Mouse (Mus musculus): ENCODE data around the gene Fpgs. TPM values are rescaled to one million over a fixed set of nuclear protein-coding genes. Genes with fewer than 3 reads are reported as not detected.

The Fpgs gene
- polyA plus RNA-seq, 1 experiment from 2014 or later = 31.1 TPM

DNA sequence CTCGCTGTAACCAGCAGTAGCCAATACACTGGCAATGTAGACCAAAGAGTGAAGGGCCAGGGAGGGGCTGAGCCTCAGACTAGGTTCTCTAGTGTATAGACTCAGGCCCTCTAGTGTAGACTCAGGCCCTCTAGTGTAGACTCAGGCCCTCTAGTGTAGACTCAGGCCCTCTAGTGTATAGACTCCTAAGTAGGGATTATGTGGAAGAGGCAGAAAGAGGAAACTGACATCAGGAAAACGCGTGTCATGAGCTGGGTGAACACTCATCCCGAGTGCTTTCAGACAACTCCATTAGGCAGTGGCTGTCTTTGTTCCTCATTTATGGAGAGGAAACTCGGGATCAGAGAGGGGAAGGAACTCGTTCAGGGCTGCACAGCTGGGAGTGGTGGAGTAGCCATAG, 33.1 kb upstream of the Fpgs start:
- WGBS = 63% methylated on average over 6 of the region's 6 CpGs

DNA sequence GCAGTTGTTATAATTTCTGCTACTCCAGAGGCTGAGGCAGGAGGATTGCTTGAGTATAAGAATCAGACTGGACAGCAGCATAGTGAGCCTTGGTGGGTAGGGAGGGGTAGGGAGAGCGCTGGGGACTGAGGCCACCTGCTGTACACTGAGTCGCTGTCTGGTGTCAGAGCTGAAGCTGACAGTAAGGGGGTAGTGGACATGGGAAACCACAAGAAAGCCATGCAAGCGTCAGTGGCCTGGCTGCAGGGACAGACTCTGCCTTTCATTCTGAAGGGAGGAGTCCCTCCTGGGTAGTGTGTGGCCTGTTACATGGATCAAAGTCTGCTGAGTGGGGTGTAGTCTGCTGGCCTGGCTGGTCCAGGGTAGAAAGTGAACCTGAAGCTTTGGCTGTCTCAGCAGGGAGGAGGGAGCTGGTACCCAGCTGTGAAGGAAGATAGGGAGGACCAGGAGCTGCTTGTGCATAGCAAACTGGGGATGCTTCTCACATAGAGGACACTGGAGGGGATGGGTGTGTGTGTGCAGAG, 32.4 kb upstream of the Fpgs start:
- no peaks in the 10 kb centered on the region for H3K36me3 ChIP-seq
- no peak overlapping the region for H3K9ac ChIP-seq
- no peak overlapping the region for H3K4me3 ChIP-seq
- H3K4me2 ChIP-seq (replicated peaks) = no peak overlapping the region
- H3K4me1 ChIP-seq = peaks cover 33% of the 10 kb centered on the region
- ATAC-seq (ENCODE audit: insufficient number of reproducible peaks, insufficient read depth, low FRiP score, low TSS enrichment) = no peak
- H3K27ac ChIP-seq = 0 out of 2 replicates have a peak overlapping the region, but pooled peaks have one; percentile 36
- H3K27me3 ChIP-seq = peaks cover 8% of the 10 kb centered on the region; the same call in 1 of the 2 replicates
- WGBS = 50% methylated on average over 3 of the region's 3 CpGs
- no peaks in the 10 kb centered on the region for H3K9me3 ChIP-seq

More for the DNA sequence above, 33.1 kb upstream of the Fpgs start:
- Histone ChIP-seq H3K4me1 (peaks cover 33% of the 10 kb centered on the region), H3K36me3 (no peaks in the 10 kb centered on the region), H3K27ac (0 out of 2 replicates have a peak overlapping the region, but pooled peaks have one; percentile 36), H3K9me3 (no peaks in the 10 kb centered on the region), H3K27me3 (peaks cover 14% of the 10 kb centered on the region; the same call in 1 of the 2 replicates), H3K4me3 (no peak overlapping the region), H3K4me2 (replicated peaks) (no peak overlapping the region), H3K9ac (no peak overlapping the region)
- no peak for ATAC-seq (ENCODE audit: insufficient number of reproducible peaks, insufficient read depth, low FRiP score, low TSS enrichment)

DNA sequence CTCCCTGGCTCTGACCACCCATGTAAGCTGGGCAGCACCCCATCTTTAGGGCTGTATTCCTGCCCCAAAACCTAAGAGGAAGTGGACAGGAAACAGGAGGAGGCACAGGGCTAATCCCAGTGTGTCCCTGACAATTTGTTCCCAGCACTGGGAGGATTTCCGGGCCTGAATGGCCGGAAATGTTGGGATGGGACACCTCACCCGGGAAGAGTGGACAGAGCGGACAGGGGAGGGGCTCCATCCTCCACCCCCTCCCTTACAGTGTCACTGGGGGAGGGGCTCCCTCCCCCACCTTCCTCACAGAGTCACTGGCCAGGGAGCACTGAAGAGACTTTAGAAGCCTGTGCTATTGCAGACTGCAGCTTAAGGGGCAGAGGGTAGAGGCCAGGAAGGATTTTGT, 31.0 kb upstream of the Fpgs start:
- Histone ChIP-seq H3K4me2 (replicated peaks) (no peak overlapping the region), H3K9ac (no peak overlapping the region), H3K27ac (no peak overlapping the region), H3K27me3 (no peaks in the 10 kb centered on the region), H3K36me3 (no peaks in the 10 kb centered on the region), H3K4me3 (no peak overlapping the region), H3K4me1 (peaks cover 39% of the 10 kb centered on the region), H3K9me3 (no peaks in the 10 kb centered on the region)
- ATAC-seq (ENCODE audit: insufficient number of reproducible peaks, insufficient read depth, low FRiP score, low TSS enrichment) = no peak
- WGBS = 34% methylated on average over 4 of the region's 4 CpGs

DNA sequence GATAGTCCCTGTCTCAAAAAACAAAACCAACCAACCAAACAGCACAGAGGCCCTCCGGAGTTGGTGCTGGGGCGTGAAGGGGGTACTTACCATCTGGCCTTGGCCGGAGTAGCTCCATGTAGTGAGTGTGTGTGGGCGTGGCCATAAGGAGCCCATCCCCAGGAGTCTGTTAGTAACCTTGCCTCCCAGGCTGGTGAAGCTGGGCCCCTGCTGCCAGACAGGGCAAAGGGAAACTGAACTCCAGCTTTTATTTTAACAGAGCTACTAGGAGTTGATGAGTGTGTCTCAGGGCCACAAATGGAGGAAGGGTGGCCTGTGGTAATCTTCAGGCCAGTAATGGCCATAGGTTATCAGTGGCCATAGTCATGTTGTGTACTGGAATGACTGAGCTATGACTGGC, 30.5 kb upstream of the Fpgs start:
- no peaks in the 10 kb centered on the region for H3K9me3 ChIP-seq

DNA sequence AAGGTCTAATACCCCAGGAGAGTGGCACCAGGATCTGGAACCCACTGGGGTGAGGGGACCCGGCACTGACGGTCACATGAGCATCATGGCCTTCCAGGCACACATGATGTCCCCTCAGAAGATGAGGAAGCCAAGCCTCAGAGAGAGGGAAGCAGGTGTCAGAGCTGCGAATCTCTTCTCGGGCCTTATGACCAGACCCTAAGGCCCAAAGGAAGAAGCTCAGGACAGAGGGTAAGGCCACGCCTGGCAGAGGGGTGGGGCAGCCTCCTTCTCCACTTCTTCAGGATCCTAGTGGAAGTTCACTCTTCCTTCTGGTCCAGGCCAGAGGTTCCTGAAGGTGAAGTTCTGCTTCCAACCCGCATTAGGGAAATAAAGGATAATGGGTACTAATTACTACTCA, 28.8 kb upstream of the Fpgs start:
- ATAC-seq (ENCODE audit: insufficient number of reproducible peaks, insufficient read depth, low FRiP score, low TSS enrichment) = no peak
- Histone ChIP-seq H3K36me3 (no peaks in the 10 kb centered on the region), H3K27ac (no peak overlapping the region), H3K4me1 (peaks cover 54% of the 10 kb centered on the region), H3K27me3 (no peaks in the 10 kb centered on the region), H3K9me3 (no peaks in the 10 kb centered on the region), H3K9ac (no peak overlapping the region), H3K4me2 (replicated peaks) (no peak overlapping the region), H3K4me3 (no peak overlapping the region)
- 63% methylated on average over 6 of the region's 6 CpGs for WGBS

More for the DNA sequence above, 30.5 kb upstream of the Fpgs start:
- H3K4me1 ChIP-seq = peaks cover 44% of the 10 kb centered on the region
- no peak for ATAC-seq (ENCODE audit: insufficient number of reproducible peaks, insufficient read depth, low FRiP score, low TSS enrichment)
- H3K36me3 ChIP-seq = no peaks in the 10 kb centered on the region
- no peak overlapping the region for H3K4me3 ChIP-seq
- H3K4me2 ChIP-seq (replicated peaks) = no peak overlapping the region
- WGBS = 35% methylated on average over 4 of the region's 4 CpGs
- H3K9ac ChIP-seq = no peak overlapping the region
- peak overlapping the region; percentile 41; the same call in 1 of the 2 replicates for H3K27ac ChIP-seq
- no peaks in the 10 kb centered on the region for H3K27me3 ChIP-seq

DNA sequence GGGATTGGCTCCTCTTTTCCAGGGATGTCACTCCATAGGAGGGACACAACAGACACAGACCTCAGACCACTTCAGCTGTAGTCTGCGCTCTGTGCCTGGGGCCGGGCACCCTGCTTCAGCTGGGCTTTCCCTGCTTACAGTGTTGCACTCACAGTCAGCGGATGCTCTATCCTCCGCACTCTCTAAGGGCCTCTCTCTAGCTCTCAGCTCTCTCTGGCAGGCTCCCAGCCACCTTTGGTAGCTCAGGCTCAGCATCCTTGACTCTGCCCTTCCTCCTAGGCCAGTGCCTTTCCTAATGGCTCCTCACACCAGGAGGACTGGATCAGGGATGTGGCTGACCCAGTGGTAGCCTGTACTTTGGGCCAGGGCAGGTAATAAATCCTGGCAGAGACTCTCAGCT, 28.0 kb upstream of the Fpgs start:
- Histone ChIP-seq H3K9me3 (no peaks in the 10 kb centered on the region), H3K4me1 (peaks cover 54% of the 10 kb centered on the region), H3K27ac (peak overlapping the region; percentile 81), H3K36me3 (no peaks in the 10 kb centered on the region), H3K9ac (no peak overlapping the region), H3K27me3 (no peaks in the 10 kb centered on the region), H3K4me3 (no peak overlapping the region), H3K4me2 (replicated peaks) (no peak overlapping the region)
- ATAC-seq (ENCODE audit: insufficient number of reproducible peaks, insufficient read depth, low FRiP score, low TSS enrichment) = no peak
- WGBS = 51% methylated on average over 4 of the region's 4 CpGs

DNA sequence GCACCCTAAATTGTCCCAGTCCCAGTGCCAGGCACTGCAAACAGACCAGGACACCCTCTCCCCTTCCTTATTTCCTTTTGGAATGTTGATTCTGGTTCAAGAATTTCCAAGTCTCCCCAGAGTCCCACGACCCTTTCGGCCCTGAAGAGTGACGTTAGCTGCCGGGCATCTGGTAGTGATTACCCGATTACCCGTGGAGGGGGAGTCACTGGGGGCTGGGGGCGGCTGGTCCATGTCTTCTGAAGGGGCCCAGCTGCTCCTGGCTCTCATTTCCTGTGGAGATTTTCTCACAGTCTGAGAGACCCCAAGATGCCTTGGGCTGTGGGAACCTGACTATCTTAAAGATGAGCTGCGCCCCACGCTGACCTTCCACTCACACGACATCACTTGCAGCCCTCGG, 26.9 kb upstream of the Fpgs start:
- Histone ChIP-seq H3K9ac (no peak overlapping the region), H3K27me3 (no peaks in the 10 kb centered on the region), H3K36me3 (no peaks in the 10 kb centered on the region), H3K4me3 (peak overlapping the region; percentile 9; the same call in 1 of the 2 replicates), H3K27ac (peak overlapping the region; percentile 81), H3K9me3 (no peaks in the 10 kb centered on the region), H3K4me1 (peaks cover 54% of the 10 kb centered on the region), H3K4me2 (replicated peaks) (peak overlapping the region; percentile 28)
- ATAC-seq (ENCODE audit: insufficient number of reproducible peaks, insufficient read depth, low FRiP score, low TSS enrichment) = peak; percentile 54; the same call in 1 of the 2 replicates
- 13% methylated on average over 11 of the region's 11 CpGs for WGBS

DNA sequence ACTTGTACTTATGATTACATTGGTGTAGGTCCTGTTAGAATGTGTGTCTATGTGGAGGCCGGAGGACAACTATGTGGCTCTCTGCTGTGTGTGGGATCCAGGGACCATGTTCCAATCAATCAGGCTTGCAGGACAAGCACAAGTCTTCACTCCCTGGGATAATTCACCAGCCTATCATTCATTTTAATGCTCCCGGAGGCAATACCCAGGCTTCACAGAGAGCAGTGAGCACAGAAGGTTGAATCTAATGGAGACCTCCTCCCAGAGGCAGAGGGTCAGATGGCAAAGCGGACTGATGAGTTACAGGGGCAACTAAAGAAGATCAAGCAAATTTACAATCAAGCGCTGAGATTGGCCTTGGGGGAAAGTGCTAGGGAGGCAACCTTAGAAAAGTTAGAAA, 25.6 kb upstream of the Fpgs start:
- H3K27ac ChIP-seq = peak overlapping the region; percentile 81; the same call in 1 of the 2 replicates
- H3K9me3 ChIP-seq = no peaks in the 10 kb centered on the region
- H3K4me3 ChIP-seq = no peak overlapping the region
- H3K4me2 ChIP-seq (replicated peaks) = peak overlapping the region; percentile 17
- H3K36me3 ChIP-seq = no peaks in the 10 kb centered on the region
- WGBS = 50% methylated on average over 4 of the region's 4 CpGs
- H3K9ac ChIP-seq = no peak overlapping the region
- no peak for ATAC-seq (ENCODE audit: insufficient number of reproducible peaks, insufficient read depth, low FRiP score, low TSS enrichment)
- no peaks in the 10 kb centered on the region for H3K27me3 ChIP-seq
- peaks cover 47% of the 10 kb centered on the region for H3K4me1 ChIP-seq

DNA sequence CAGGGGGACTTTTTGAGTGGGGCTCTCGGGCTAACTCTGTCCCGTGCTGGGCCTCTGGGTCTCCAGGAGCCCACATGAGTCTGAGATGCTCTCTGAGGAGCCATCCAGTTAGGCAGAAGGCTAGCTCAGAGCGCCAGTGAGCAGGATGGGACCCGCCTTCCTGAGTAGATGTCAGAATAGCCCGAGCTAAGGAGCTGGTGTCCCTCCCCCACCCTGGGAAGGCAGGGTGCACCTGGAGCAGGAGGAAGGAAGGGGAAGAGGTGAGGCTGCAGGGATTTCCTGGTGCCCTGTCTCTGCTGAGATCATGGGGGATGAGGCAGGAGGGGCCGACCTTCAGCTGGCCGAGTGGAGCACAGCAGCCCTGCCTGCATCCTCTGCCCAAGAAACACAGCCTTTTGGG, 24.5 kb upstream of the Fpgs start:
- peak overlapping the region; percentile 81 for H3K27ac ChIP-seq
- H3K9ac ChIP-seq = 0 out of 2 replicates have a peak overlapping the region, but pooled peaks have one; percentile 24
- H3K9me3 ChIP-seq = no peaks in the 10 kb centered on the region
- H3K4me1 ChIP-seq = peaks cover 40% of the 10 kb centered on the region
- WGBS = 44% methylated on average over 7 of the region's 7 CpGs
- no peaks in the 10 kb centered on the region for H3K27me3 ChIP-seq
- no peak for ATAC-seq (ENCODE audit: insufficient number of reproducible peaks, insufficient read depth, low FRiP score, low TSS enrichment)
- no peaks in the 10 kb centered on the region for H3K36me3 ChIP-seq
- H3K4me2 ChIP-seq (replicated peaks) = peak overlapping the region; percentile 49
- peak overlapping the region; percentile 35 for H3K4me3 ChIP-seq

DNA sequence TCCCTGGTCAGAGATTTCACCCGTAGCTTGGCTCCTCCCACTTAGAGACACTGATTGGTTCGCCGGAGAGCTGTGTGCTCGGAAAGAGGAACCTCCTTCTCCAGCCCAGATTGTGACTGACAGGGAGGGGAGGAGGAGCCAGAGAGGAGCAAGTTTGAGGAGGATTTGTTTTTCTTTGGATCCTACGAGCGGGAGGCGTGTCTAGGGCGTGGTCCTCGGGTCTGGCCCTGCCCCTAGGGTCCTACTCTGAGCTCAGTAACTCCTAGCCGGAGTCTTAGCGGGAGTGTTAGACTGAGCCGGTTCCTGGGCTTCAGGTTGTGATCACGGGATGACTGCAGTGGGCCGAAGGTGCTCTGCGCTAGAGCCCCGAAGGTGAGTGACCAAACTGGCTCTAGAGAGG, 23.5 kb upstream of the Fpgs start:
- H3K27me3 ChIP-seq = no peaks in the 10 kb centered on the region; the same call in 1 of the 2 replicates
- no peaks in the 10 kb centered on the region for H3K36me3 ChIP-seq
- H3K9ac ChIP-seq = peak overlapping the region; percentile 39; the same call in 1 of the 2 replicates
- H3K27ac ChIP-seq = peak overlapping the region; percentile 81; the same call in 1 of the 2 replicates
- peak; percentile 92 for ATAC-seq (ENCODE audit: insufficient number of reproducible peaks, insufficient read depth, low FRiP score, low TSS enrichment)
- no peaks in the 10 kb centered on the region for H3K9me3 ChIP-seq
- peak overlapping the region; percentile 49 for H3K4me2 ChIP-seq (replicated peaks)
- 1% methylated on average over 16 of the region's 16 CpGs for WGBS
- H3K4me1 ChIP-seq = peaks cover 41% of the 10 kb centered on the region
- peak overlapping the region; percentile 35 for H3K4me3 ChIP-seq

DNA sequence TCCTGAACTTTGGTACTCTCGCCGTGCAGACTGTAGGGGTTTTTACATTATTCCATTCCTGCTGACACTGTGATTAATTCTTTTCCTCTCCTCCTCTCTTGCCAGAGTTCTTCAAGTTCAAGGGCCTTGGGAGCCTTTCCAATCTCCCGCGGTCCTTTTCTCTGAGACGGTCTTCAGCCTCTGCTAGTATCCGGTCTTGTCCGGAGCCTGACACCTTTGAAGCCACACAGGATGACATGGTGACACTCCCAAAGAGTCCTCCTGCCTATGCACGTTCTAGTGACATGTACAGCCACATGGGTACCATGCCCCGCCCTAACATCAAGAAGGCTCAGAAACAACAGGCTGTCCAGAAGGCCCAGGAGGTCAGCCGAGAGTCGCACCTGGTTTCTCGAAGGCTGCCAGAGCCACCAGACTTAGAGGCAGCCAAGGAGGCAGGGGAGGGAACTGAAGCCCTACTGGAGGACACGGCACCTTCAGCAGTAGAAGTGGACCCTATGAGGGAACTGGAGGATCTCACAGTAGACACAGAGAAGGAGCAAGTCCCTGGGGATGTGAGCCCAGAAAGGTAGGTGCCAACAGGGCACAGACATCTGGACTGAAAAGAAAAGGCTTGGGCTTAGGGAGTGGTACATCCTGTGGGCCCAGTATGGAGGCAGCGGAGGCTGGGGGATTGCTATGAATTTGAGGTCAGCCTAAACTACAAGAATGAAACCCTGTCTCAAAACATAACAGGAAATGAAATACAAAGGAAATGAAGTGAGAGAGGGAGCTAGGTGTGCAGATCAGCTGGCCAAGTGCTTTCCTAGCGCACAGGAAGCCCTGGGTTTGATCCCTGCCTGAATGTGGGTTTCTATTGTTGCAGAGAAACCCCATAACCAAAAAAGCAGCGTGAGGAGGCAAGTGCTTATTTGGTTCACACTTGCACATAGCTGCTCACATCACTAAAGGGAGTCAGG, 21.2 kb upstream of the Fpgs start:
- peaks cover 38% of the 10 kb centered on the region for H3K4me1 ChIP-seq
- no peak overlapping the region for H3K27ac ChIP-seq
- no peaks in the 10 kb centered on the region for H3K9me3 ChIP-seq
- no peak for ATAC-seq (ENCODE audit: insufficient number of reproducible peaks, insufficient read depth, low FRiP score, low TSS enrichment)
- no peak overlapping the region for H3K4me2 ChIP-seq (replicated peaks)
- no peak overlapping the region for H3K9ac ChIP-seq
- WGBS = 83% methylated on average over 16 of the region's 16 CpGs
- H3K27me3 ChIP-seq = no peaks in the 10 kb centered on the region; the same call in 1 of the 2 replicates
- no peaks in the 10 kb centered on the region for H3K36me3 ChIP-seq
- H3K4me3 ChIP-seq = no peak overlapping the region

DNA sequence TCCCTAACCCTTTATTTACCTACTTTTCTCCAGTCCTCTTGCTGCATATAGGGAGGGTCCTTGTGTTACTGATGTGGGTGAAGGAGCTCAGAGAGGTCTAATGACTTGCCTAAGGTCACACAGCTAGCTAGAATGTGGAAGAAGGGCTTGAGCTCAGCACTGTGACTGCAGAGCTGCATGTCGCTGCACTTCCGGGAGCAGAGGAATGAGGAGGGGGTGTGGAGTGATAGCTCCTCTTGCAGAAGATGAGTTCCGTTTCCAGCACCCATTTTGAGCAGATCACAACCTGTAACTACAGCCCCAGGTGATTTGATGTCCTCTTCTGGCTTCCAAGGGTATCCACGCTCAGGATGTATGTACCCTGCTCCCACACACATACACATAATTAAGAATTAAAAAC, 20.2 kb upstream of the Fpgs start:
- H3K9ac ChIP-seq = no peak overlapping the region
- ATAC-seq (ENCODE audit: insufficient number of reproducible peaks, insufficient read depth, low FRiP score, low TSS enrichment) = no peak
- no peaks in the 10 kb centered on the region for H3K36me3 ChIP-seq
- H3K27me3 ChIP-seq = no peaks in the 10 kb centered on the region; the same call in 1 of the 2 replicates
- no peak overlapping the region for H3K27ac ChIP-seq
- peaks cover 30% of the 10 kb centered on the region for H3K4me1 ChIP-seq
- H3K4me2 ChIP-seq (replicated peaks) = no peak overlapping the region
- no peak overlapping the region for H3K4me3 ChIP-seq
- WGBS = 79% methylated on average over 4 of the region's 4 CpGs
- H3K9me3 ChIP-seq = no peaks in the 10 kb centered on the region

Measured in embryonic facial prominence, embryonic 12.5 days (tissue).